Mouse (Mus musculus) neural tube, embryonic 14.5 days (tissue): ENCODE measurements around the gene Card11. TPM values are rescaled to one million over a fixed set of nuclear protein-coding genes. Genes with fewer than 3 reads are reported as not detected.
A peak's percentile ranks its signal among the peaks of the same experiment; 100 is the strongest.

ENCODE experiments used
- ATAC-seq: fragments of 200-750 bp; cut with Nextera tagmentation; 2 replicates; pipeline ENCODE4 v1.8.0; 2017; ENCODE audit warnings: low read depth, mild to moderate bottlenecking, moderate TSS enrichment, moderate library complexity
- H3K27ac ChIP-seq: fragments of 300-500 bp; sonication (generic); 2 replicates; pipeline ENCODE4 v1.5.1; 2014; ENCODE audit warnings: low read depth, mild to moderate bottlenecking, control low read depth, low read length, moderate library complexity, mixed read lengths
- H3K27me3 ChIP-seq: fragments of 300-500 bp; sonication (generic); 2 replicates; pipeline ENCODE4 v1.6.1; 2014; ENCODE audit warnings: low read length; ENCODE audit not compliant: control insufficient read depth, insufficient read depth
- H3K36me3 ChIP-seq: fragments of 300-500 bp; sonication (generic); 2 replicates; pipeline ENCODE4 v1.6.1; 2014; ENCODE audit warnings: low read length, mixed read lengths; ENCODE audit not compliant: control insufficient read depth, insufficient read depth
- H3K4me1 ChIP-seq: fragments of 300-500 bp; sonication (generic); 2 replicates; pipeline ENCODE4 v1.6.1; 2014; ENCODE audit warnings: low read length; ENCODE audit not compliant: control insufficient read depth, insufficient read depth
- H3K4me2 ChIP-seq: fragments of 300-500 bp; sonication (generic); 2 replicates; pipeline ENCODE4 v1.6.1; 2014; ENCODE audit warnings: mild to moderate bottlenecking, low read depth, low read length, control low read depth
- H3K4me3 ChIP-seq: fragments of 300-500 bp; sonication (generic); 2 replicates; pipeline ENCODE4 v1.5.1; 2014; ENCODE audit warnings: low read depth, low read length, control low read depth, mixed read lengths
- H3K9ac ChIP-seq: fragments of 300-500 bp; sonication (generic); replicated peaks from 2 replicates; pipeline ENCODE4 v1.6.1; 2014; ENCODE audit warnings: low read depth, mild to moderate bottlenecking, control low read depth, low read length, mixed read lengths
- H3K9me3 ChIP-seq: fragments of 300-500 bp; sonication (generic); 2 replicates; pipeline ENCODE4 v1.6.1; 2016; ENCODE audit warnings: low read length; ENCODE audit not compliant: control insufficient read depth
- WGBS: fragments of 180-500 bp; shearing (Covaris S2); extraction: QIAGEN DNeasy Blood & Tissue Kit; methylation state at CpG from one replicate; pipeline ENCODE4 v1.1.7; 2014; 5-methylcytosine and 5-hydroxymethylcytosine counted together
- polyA plus RNA-seq: library from polyadenylated mRNA; unstranded; fragments of >200 nt; fragmentation: Nextera tagmentation; extraction: Ambion mirVana; gene quantifications from 2 replicates; pipeline ENCODE4 v1.2.1, GENCODE M21; 2014

Card11 gene
- polyA plus RNA-seq, 1 experiment from 2014 or later: 0.17 TPM

GRCm38 (mm10) chr5:140854700-140855099 is 145.7 kb downstream of the Card11 start:
- Histone ChIP-seq H3K36me3 (no peaks in the 10 kb centered on the region), H3K4me2 (no peak overlapping the region), H3K4me1 (peaks cover 9% of the 10 kb centered on the region; the same call in 1 of the 2 replicates), H3K27ac (no peak overlapping the region), H3K27me3 (no peaks in the 10 kb centered on the region), H3K9me3 (no peaks in the 10 kb centered on the region), H3K4me3 (no peak overlapping the region), H3K9ac (no peak overlapping the region)
- 71% methylated on average over 4 of the region's 4 CpGs for WGBS
- ATAC-seq: no peak

DNA sequence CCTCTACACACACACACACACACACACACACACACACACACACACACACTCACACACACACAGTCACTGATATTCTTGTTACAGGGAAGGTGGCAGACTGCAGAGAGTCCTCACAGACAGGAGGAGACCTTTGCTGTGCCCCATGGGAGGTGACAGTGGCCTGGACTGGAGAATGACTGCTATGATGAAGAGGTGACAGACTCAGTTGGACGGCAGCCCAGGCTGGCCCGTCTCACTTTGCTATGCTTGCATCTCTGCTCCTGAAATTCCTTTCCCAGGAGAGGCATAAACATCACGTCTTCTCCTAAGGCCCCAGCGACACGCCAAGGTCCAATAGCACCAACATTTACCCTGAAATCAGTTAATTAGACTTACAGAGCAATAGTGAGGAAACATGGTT is 146.7 kb downstream of the Card11 start:
- ATAC-seq: no peak
- Histone ChIP-seq H3K4me3 (no peak overlapping the region), H3K36me3 (no peaks in the 10 kb centered on the region), H3K4me2 (no peak overlapping the region), H3K27ac (no peak overlapping the region), H3K9ac (no peak overlapping the region), H3K9me3 (no peaks in the 10 kb centered on the region), H3K4me1 (peaks cover 9% of the 10 kb centered on the region; the same call in 1 of the 2 replicates), H3K27me3 (no peaks in the 10 kb centered on the region)
- WGBS: 49% methylated on average over 5 of the region's 5 CpGs

DNA sequence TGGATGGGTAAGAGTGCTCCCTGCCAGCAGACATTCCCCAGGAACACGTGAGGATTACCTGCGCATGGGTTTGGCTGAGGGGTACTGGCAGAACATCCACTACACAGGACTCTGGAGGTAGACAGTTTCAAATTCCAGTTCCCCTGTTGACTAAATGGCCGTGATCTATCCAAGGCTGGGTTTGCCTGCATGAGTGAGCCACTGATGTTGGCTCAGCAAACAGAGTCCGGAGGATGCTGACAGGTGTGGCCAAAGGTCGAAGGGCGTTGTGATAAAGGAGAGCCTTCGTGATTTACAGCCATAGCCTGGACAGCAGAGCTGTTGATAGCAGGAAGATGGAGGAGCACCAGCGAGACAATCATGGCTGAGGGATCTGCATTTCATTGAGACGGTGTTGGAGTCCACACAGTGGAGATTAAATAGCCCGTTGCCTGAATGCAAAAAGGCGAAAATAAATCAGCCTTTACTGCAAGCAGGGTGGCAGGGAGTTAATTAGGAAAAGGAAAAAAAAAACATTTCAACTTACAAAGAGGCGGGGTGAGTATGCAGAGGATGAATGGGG is 147.9 kb downstream of the Card11 start:
- H3K27ac ChIP-seq: no peak overlapping the region
- no peak overlapping the region for H3K4me2 ChIP-seq
- H3K9ac ChIP-seq: no peak overlapping the region
- H3K4me1 ChIP-seq: peaks cover 9% of the 10 kb centered on the region; the same call in 1 of the 2 replicates
- no peaks in the 10 kb centered on the region for H3K27me3 ChIP-seq
- no peaks in the 10 kb centered on the region for H3K36me3 ChIP-seq
- ATAC-seq: peak; percentile 28; the same call in 1 of the 2 replicates
- H3K4me3 ChIP-seq: no peak overlapping the region
- H3K9me3 ChIP-seq: no peaks in the 10 kb centered on the region
- WGBS: 46% methylated on average over 12 of the region's 12 CpGs

GRCm38 (mm10) chr5:140847300-140847729 is 153.1 kb downstream of the Card11 start:
- peak; percentile 66 for ATAC-seq
- H3K36me3 ChIP-seq: no peaks in the 10 kb centered on the region

GRCm38 (mm10) chr5:140841942-140842341 is 158.4 kb downstream of the Card11 start:
- H3K27me3 ChIP-seq: no peaks in the 10 kb centered on the region
- no peak overlapping the region for H3K27ac ChIP-seq
- no peak overlapping the region for H3K4me2 ChIP-seq
- no peak overlapping the region for H3K4me3 ChIP-seq
- ATAC-seq: no peak
- 73% methylated on average over 4 of the region's 4 CpGs for WGBS
- H3K36me3 ChIP-seq: no peaks in the 10 kb centered on the region
- no peaks in the 10 kb centered on the region for H3K9me3 ChIP-seq
- no peak overlapping the region for H3K9ac ChIP-seq
- no peaks in the 10 kb centered on the region for H3K4me1 ChIP-seq

More at GRCm38 (mm10) chr5:140847300-140847729, 153.1 kb downstream of the Card11 start:
- H3K9me3 ChIP-seq: no peaks in the 10 kb centered on the region
- 3% methylated on average over 5 of the region's 5 CpGs for WGBS
- no peak overlapping the region for H3K27ac ChIP-seq
- H3K4me3 ChIP-seq: no peak overlapping the region
- H3K27me3 ChIP-seq: no peaks in the 10 kb centered on the region
- no peaks in the 10 kb centered on the region for H3K4me1 ChIP-seq
- no peak overlapping the region for H3K4me2 ChIP-seq
- H3K9ac ChIP-seq: no peak overlapping the region

DNA sequence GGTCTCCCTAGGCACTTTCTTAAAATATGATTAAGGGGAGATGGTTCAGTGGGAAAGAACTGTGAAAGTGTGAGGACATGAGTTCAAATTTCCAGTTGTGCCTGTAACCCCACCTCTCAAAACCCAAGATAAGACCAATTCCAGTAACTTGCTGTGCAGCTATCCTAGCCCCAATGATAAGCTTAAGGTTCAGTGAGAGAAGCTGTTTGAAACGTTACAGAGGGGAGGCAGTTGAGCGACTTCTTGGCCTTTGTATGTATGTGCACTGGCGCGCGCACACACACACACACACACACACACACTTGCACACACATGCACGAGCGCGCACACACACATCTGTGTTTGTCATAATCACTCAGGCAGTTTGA is 169.3 kb downstream of the Card11 start:
- H3K9me3 ChIP-seq: no peaks in the 10 kb centered on the region
- 82% methylated on average over 8 of the region's 8 CpGs for WGBS
- peaks cover 29% of the 10 kb centered on the region for H3K4me1 ChIP-seq
- H3K27me3 ChIP-seq: no peaks in the 10 kb centered on the region
- peak overlapping the region; percentile 42 for H3K4me2 ChIP-seq
- no peak overlapping the region for H3K9ac ChIP-seq
- ATAC-seq: no peak
- H3K4me3 ChIP-seq: peak overlapping the region; percentile 20; the same call in 1 of the 2 replicates
- H3K27ac ChIP-seq: no peak overlapping the region
- H3K36me3 ChIP-seq: no peaks in the 10 kb centered on the region

- peak within 1 kb of the TSS; percentile 81 for H3K27ac ChIP-seq
- no peaks in the 10 kb centered on the region for H3K36me3 ChIP-seq
- H3K4me1 ChIP-seq: peaks cover 29% of the 10 kb centered on the region
- no peaks in the 10 kb centered on the region for H3K27me3 ChIP-seq
- peak; percentile 99 for ATAC-seq
- WGBS: 1% methylated on average over 47 of the region's 49 CpGs
- peak within 1 kb of the TSS; percentile 84 for H3K4me3 ChIP-seq
- peak within 1 kb of the TSS; percentile 76 for H3K4me2 ChIP-seq
- peak within 1 kb of the TSS; percentile 87 for H3K9ac ChIP-seq
- H3K9me3 ChIP-seq: no peaks in the 10 kb centered on the region
These were observed 169.9 kb downstream of the Card11 start, which contains the start of gene Gna12 for GRCm38 (mm10) chr5:140830314-140831063. Gene Gna12, minus strand, starts transcription at chr5:140830431.

DNA sequence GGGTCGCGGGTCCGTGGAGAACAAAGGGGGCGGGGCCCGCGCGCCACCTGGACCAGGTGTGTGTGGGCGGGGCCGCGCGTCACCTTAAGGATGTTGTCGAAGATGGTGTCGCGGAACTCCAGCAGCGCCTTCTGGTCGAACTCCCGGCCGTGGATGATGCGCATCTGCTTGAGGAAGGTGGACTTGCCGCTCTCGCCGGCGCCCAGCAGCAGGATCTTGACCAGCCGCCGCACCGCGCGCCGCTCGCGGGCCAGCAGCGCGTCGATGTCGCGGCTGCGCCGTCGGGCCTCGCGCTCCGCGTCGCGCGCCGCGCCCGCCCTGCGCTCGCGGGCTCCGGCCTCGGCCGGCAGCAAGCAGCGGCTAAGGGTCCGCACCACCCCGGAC is 170.5 kb downstream of the Card11 start:
- Histone ChIP-seq H3K4me3 (peak overlapping the region; percentile 84), H3K9me3 (no peaks in the 10 kb centered on the region), H3K4me2 (peak overlapping the region; percentile 76), H3K9ac (peak overlapping the region; percentile 87), H3K27me3 (no peaks in the 10 kb centered on the region), H3K27ac (peak overlapping the region; percentile 81), H3K4me1 (peaks cover 29% of the 10 kb centered on the region), H3K36me3 (no peaks in the 10 kb centered on the region)
- 0% methylated on average over 41 of the region's 58 CpGs for WGBS
- ATAC-seq: no peak
